Mouse (Mus musculus) limb, embryonic 12.5 days (tissue): ENCODE data around the gene Ints5. TPM values are rescaled to one million over a fixed set of nuclear protein-coding genes. Genes with fewer than 3 reads are reported as not detected.
A peak's percentile ranks its signal among the peaks of the same experiment; 100 is the strongest.

Experiments used
- ATAC-seq: fragments of 200-750 bp; cut with Nextera tagmentation; 2 replicates; pipeline ENCODE4 v1.8.0; 2017; ENCODE audit warnings: low read depth, moderate TSS enrichment; ENCODE audit not compliant: insufficient number of reproducible peaks, insufficient read depth, low FRiP score, low TSS enrichment
- H3K27ac ChIP-seq: fragments of 300-500 bp; sonication (generic); 2 replicates; pipeline ENCODE4 v1.5.1; 2016; ENCODE audit warnings: mild to moderate bottlenecking, moderate library complexity
- H3K27me3 ChIP-seq: fragments of 300-500 bp; sonication (generic); 2 replicates; pipeline ENCODE4 v1.6.1; 2016; ENCODE audit warnings: mild to moderate bottlenecking, moderate library complexity
- H3K36me3 ChIP-seq: fragments of 300-500 bp; sonication (generic); 2 replicates; pipeline ENCODE4 v1.6.1; 2016; ENCODE audit warnings: mild to moderate bottlenecking, moderate library complexity
- H3K4me1 ChIP-seq: fragments of 300-500 bp; sonication (generic); replicated peaks from 2 replicates; pipeline ENCODE4 v1.6.1; 2016
- H3K4me2 ChIP-seq: fragments of 300-500 bp; sonication (generic); 2 replicates; pipeline ENCODE4 v1.6.1; 2016; ENCODE audit warnings: mild to moderate bottlenecking, moderate library complexity
- H3K4me3 ChIP-seq: fragments of 300-500 bp; sonication (generic); replicated peaks from 2 replicates; pipeline ENCODE4 v1.5.1; 2016; ENCODE audit warnings: mild to moderate bottlenecking
- H3K9ac ChIP-seq: fragments of 300-500 bp; sonication (generic); replicated peaks from 2 replicates; pipeline ENCODE4 v1.6.1; 2016; ENCODE audit warnings: mild to moderate bottlenecking, moderate library complexity
- H3K9me3 ChIP-seq: fragments of 300-500 bp; sonication (generic); 2 replicates; pipeline ENCODE4 v1.6.1; 2016; ENCODE audit warnings: mild to moderate bottlenecking, moderate library complexity
- WGBS: fragments of 180-500 bp; shearing (Covaris S2); methylation state at CpG from one replicate; pipeline ENCODE4 v1.1.7; 2016; 5-methylcytosine and 5-hydroxymethylcytosine counted together
- microRNA-seq: library from miRNA; unstranded; fragments of <30 nt; microRNA quantifications from one replicate; pipeline ENCODE4, GENCODE M21; 2017
- polyA plus RNA-seq: library from polyadenylated mRNA; unstranded; fragments of >200 nt; fragmentation: Nextera tagmentation; extraction: Ambion mirVana; gene quantifications from 2 replicates; pipeline ENCODE4 v1.2.1, GENCODE M21; 2016

Ints5 gene
- polyA plus RNA-seq, 1 experiment from 2014 or later: 48.9 TPM

DNA sequence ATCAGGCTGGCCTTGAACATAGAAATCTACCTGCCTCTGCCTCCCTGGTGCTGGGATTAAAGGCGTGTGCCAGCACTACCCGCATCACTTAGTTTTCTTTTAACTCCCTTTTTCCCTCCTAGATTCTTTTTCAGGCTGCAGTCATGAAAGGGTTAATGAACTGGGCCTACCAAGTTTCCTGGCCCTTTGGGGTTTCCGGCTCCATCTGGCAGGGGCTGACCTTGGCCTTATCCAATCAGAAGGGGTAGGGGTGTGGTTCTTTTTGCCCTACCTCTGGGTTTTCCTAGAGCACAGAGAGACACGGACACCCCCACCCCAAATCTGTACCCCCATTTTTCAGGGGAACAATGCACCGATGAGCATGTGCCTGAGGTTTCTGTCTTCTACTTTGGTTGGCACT lies 51.9 kb downstream of the Ints5 start:
- Histone ChIP-seq H3K27me3 (no peaks in the 10 kb centered on the region), H3K4me2 (peak overlapping the region; percentile 66), H3K9ac (no peak overlapping the region; the same call in 1 of the 2 replicates), H3K27ac (no peak overlapping the region), H3K4me3 (peak overlapping the region; percentile 21), H3K36me3 (peaks cover 72% of the 10 kb centered on the region), H3K4me1 (peaks cover 34% of the 10 kb centered on the region), H3K9me3 (no peaks in the 10 kb centered on the region)
- no peak for ATAC-seq
- 35% methylated on average over 5 of the region's 5 CpGs for WGBS

DNA sequence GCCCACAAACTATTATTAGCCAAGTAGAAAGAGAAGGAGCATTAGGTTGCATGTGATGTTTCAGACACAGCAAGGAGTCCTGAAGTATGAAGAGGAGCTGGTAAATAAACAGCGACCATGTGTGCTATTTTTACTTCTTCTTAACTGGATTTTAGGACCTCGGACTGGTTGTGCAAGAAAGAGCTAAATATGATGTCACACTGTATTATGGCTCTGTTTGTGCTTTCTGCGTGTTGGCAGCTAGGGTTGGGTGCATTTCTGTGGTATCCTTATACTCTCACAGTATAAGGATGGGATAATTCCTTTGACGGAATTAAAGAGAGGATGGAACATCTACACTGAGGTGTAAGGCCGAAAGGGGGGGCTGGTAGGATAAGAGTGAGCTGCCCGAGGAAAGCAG lies 52.4 kb downstream of the Ints5 start:
- Histone ChIP-seq H3K9ac (no peak overlapping the region; the same call in 1 of the 2 replicates), H3K4me2 (peak overlapping the region; percentile 66), H3K36me3 (peaks cover 73% of the 10 kb centered on the region), H3K4me1 (peaks cover 34% of the 10 kb centered on the region), H3K27me3 (no peaks in the 10 kb centered on the region), H3K27ac (no peak overlapping the region), H3K4me3 (peak overlapping the region; percentile 21), H3K9me3 (no peaks in the 10 kb centered on the region)
- WGBS: 89% methylated on average over 6 of the region's 6 CpGs
- ATAC-seq: no peak

DNA sequence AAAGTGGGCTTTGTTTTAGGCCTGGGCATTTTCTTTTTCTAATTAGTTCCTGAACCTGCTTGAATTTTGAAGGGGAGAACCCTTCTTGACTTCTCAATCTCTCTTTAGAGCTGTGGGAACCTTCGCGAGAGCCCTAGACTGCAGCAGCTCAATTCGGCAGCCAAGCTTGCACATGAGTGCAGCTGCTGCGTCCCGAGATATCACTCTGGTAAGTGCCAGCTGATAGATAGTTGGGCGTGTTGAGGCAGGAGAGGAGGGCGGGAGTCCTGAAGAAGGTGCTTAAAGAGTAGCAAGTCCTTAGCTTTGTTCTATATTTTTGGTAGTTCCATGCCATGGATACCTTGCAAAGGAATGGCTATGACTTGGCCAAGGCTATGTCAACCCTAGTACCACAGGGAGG lies 54.1 kb downstream of the Ints5 start:
- Histone ChIP-seq H3K27ac (no peak overlapping the region), H3K36me3 (peaks cover 84% of the 10 kb centered on the region), H3K9me3 (no peaks in the 10 kb centered on the region), H3K27me3 (no peaks in the 10 kb centered on the region), H3K4me2 (no peak overlapping the region), H3K4me1 (peaks cover 24% of the 10 kb centered on the region), H3K4me3 (no peak overlapping the region), H3K9ac (no peak overlapping the region)
- WGBS: 88% methylated on average over 7 of the region's 7 CpGs
- no peak for ATAC-seq

Small RNAs within 50 kb of the gene (microRNA-seq; reads per million reads assigned to microRNA genes)
- not detected for gene Mir5136

Other genes starting within 250 kb of the Ints5 start
- gene Chrm1, start 229.2 kb upstream of the Ints5 start, polyA plus RNA-seq: 0.41 and 0.47 TPM in 2 replicates
- gene Slc3a2, start 169.6 kb upstream of the Ints5 start, polyA plus RNA-seq: 114 and 115 TPM in 2 replicates
- 92.4 and 96.6 TPM in 2 replicates for gene Wdr74, start 157.2 kb upstream of the Ints5 start, polyA plus RNA-seq
- 2.7 and 3.5 TPM in 2 replicates for gene 1700092M07Rik, start 152.3 kb upstream of the Ints5 start, polyA plus RNA-seq
- 168 and 169 TPM in 2 replicates for gene Stx5a, start 151.6 kb upstream of the Ints5 start, polyA plus RNA-seq
- gene Nxf1, start 135.9 kb upstream of the Ints5 start, polyA plus RNA-seq: 219 and 237 TPM in 2 replicates
- gene Tmem223, start 122.0 kb upstream of the Ints5 start, polyA plus RNA-seq: 206 and 215 TPM in 2 replicates
- 50.2 and 51.5 TPM in 2 replicates for gene Tmem179b, start 118.5 kb upstream of the Ints5 start, polyA plus RNA-seq
- 38.8 and 41.8 TPM in 2 replicates for gene Taf6l, start 106.6 kb upstream of the Ints5 start, polyA plus RNA-seq
- 174 and 189 TPM in 2 replicates for gene Polr2g, start 94.4 kb upstream of the Ints5 start, polyA plus RNA-seq
- 6.1 and 6.2 TPM in 2 replicates for gene Zbtb3, start 90.5 kb upstream of the Ints5 start, polyA plus RNA-seq
- gene Ttc9c, start 73.7 kb upstream of the Ints5 start, polyA plus RNA-seq: 70.3 and 77.2 TPM in 2 replicates
- gene Hnrnpul2, start 73.0 kb upstream of the Ints5 start, polyA plus RNA-seq: 6.0 and 6.7 TPM in 2 replicates
- not detected in 2 replicates for gene AC129217.1, start 63.2 kb upstream of the Ints5 start, polyA plus RNA-seq
- gene Bscl2, start 55.5 kb upstream of the Ints5 start, polyA plus RNA-seq: 43.1 and 43.2 TPM in 2 replicates
- gene Gng3, start 53.8 kb upstream of the Ints5 start, polyA plus RNA-seq: 10.7 and 12.0 TPM in 2 replicates
- 0.24 and 0.58 TPM in 2 replicates for gene Lrrn4cl, start 42.2 kb upstream of the Ints5 start, polyA plus RNA-seq
- gene Ubxn1, start 21.5 kb upstream of the Ints5 start, polyA plus RNA-seq: 184 and 185 TPM in 2 replicates
- gene Uqcc3, start 12.1 kb upstream of the Ints5 start, polyA plus RNA-seq: 64.0 and 66.0 TPM in 2 replicates
- gene Lbhd1, start 9.3 kb upstream of the Ints5 start, polyA plus RNA-seq: 82.5 and 112 TPM in 2 replicates
- not detected in 2 replicates for gene Gm49403, start 9.1 kb upstream of the Ints5 start, polyA plus RNA-seq
- 112 and 114 TPM in 2 replicates for gene 1810009A15Rik, start 4.2 kb upstream of the Ints5 start, polyA plus RNA-seq
- gene Gm49416, start 4.1 kb upstream of the Ints5 start, polyA plus RNA-seq: not detected in 2 replicates
- 116 and 117 TPM in 2 replicates for gene Ganab, start 5.1 kb downstream of the Ints5 start, polyA plus RNA-seq
- 53.5 and 53.6 TPM in 2 replicates for gene B3gat3, start 27.4 kb downstream of the Ints5 start, polyA plus RNA-seq
- 2.4 and 2.6 TPM in 2 replicates for gene Rom1, start 36.4 kb downstream of the Ints5 start, polyA plus RNA-seq
- 34.6 and 34.9 TPM in 2 replicates for gene Eml3, start 36.5 kb downstream of the Ints5 start, polyA plus RNA-seq
- 227 and 231 TPM in 2 replicates for gene Mta2, start 48.9 kb downstream of the Ints5 start, polyA plus RNA-seq
- 37.9 and 39.7 TPM in 2 replicates for gene Tut1, start 60.8 kb downstream of the Ints5 start, polyA plus RNA-seq
- 472 and 476 TPM in 2 replicates for gene Eef1g, start 74.0 kb downstream of the Ints5 start, polyA plus RNA-seq
- gene Ahnak, start 96.3 kb downstream of the Ints5 start, polyA plus RNA-seq: 20.5 and 24.1 TPM in 2 replicates
- gene Scgb1a1, start 195.0 kb downstream of the Ints5 start, polyA plus RNA-seq: not detected in 2 replicates
- gene Asrgl1, start 242.6 kb downstream of the Ints5 start, polyA plus RNA-seq: 23.2 and 24.0 TPM in 2 replicates